Mouse (Mus musculus): Measurements from ENCODE around the gene Scamp5.

GRCm38 (mm10) chr9:57462866-57463265 is 5.0 kb downstream of the Scamp5 start:
- no peak for TF ChIP-seq POLR2A (IDR thresholded peaks at IDR 0.05; ENCODE audit: low read depth, low read length)
- TF ChIP-seq CTCF (conservative IDR thresholded peaks at IDR 0.05; ENCODE audit: insufficient read depth, insufficient read length, low read depth, low read length): no peak

Data from kidney, adult 2 months (tissue).